Mouse (Mus musculus) heart, embryonic 13.5 days (tissue): ENCODE results near the gene Cfap70. TPM values are rescaled to one million over a fixed set of nuclear protein-coding genes. Genes with fewer than 3 reads are reported as not detected.

Source experiments
- ATAC-seq: fragments of 200-750 bp; cut with Nextera tagmentation; 2 replicates; pipeline ENCODE4 v1.8.0; 2017; ENCODE audit warnings: moderate TSS enrichment; ENCODE audit not compliant: insufficient number of reproducible peaks, low FRiP score, low TSS enrichment; ENCODE audit errors: extremely low read depth
- H3K27ac ChIP-seq: fragments of 300-500 bp; sonication (generic); replicated peaks from 2 replicates; pipeline ENCODE4 v1.5.1; 2015; ENCODE audit warnings: moderate library complexity, mild to moderate bottlenecking, inconsistent platforms
- H3K27me3 ChIP-seq: fragments of 300-500 bp; sonication (generic); replicated peaks from 2 replicates; pipeline ENCODE4 v1.6.1; 2015; ENCODE audit warnings: mild to moderate bottlenecking, inconsistent platforms
- H3K36me3 ChIP-seq: fragments of 300-500 bp; sonication (generic); 2 replicates; pipeline ENCODE4 v1.6.1; 2015; ENCODE audit warnings: mild to moderate bottlenecking, inconsistent platforms
- H3K4me1 ChIP-seq: fragments of 300-500 bp; sonication (generic); 2 replicates; pipeline ENCODE4 v1.6.1; 2015; ENCODE audit warnings: inconsistent platforms
- H3K4me2 ChIP-seq: fragments of 300-500 bp; sonication (generic); 2 replicates; pipeline ENCODE4 v1.6.1; 2015; ENCODE audit warnings: inconsistent platforms, mild to moderate bottlenecking, moderate library complexity
- H3K4me3 ChIP-seq: fragments of 300-500 bp; sonication (generic); 2 replicates; pipeline ENCODE4 v1.5.1; 2015; ENCODE audit warnings: moderate library complexity, mild to moderate bottlenecking, inconsistent platforms
- H3K9ac ChIP-seq: fragments of 300-500 bp; sonication (generic); 2 replicates; pipeline ENCODE4 v1.6.1; 2015; ENCODE audit warnings: inconsistent platforms, mild to moderate bottlenecking, moderate library complexity
- H3K9me3 ChIP-seq: fragments of 300-500 bp; sonication (generic); 2 replicates; pipeline ENCODE4 v1.6.1; 2016; ENCODE audit warnings: inconsistent platforms
- WGBS: fragments of 180-500 bp; shearing (Covaris S2); methylation state at CpG from one replicate; pipeline ENCODE4 v1.1.7; 2015; ENCODE audit warnings: mixed read lengths; 5-methylcytosine and 5-hydroxymethylcytosine counted together
- polyA plus RNA-seq: library from polyadenylated mRNA; unstranded; fragments of >200 nt; fragmentation: Nextera tagmentation; extraction: Ambion mirVana; gene quantifications from 2 replicates; pipeline ENCODE4 v1.2.1, GENCODE M21; 2015

Gene Cfap70
- 0.09 TPM in 1 of 2 replicates, not detected in the other for polyA plus RNA-seq

DNA sequence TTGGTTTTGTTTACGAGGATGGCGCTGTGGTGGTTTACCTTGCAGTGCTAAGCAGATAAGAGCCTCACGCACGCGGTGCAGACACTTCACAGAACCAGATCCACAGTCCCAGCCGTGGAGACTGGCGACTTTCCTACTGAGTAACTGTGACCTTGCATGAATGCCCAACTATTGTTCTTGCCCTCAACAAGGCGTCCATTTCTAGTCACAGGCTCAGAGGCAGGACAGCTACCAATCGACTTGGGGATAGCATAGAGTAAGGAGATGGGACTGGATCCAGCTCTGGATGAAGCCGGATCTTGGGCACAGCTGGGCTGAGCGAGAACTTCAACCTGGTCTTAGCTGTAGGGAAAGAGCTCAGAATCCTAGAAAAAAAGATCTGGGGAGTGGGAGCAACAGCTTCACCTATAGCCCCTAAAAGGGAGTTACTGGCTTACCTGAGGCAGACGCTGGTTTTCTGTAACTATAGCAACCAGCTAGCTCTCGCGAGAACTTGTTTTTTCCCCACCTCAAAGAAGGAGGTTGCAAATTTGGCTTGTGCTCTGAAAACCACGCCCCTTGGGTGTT is at the start of gene Cfap70:
Cfap70 (minus strand) TSS at position 462 of the 567 bp plus-strand sequence.
- Histone ChIP-seq H3K36me3 (peaks cover 22% of the 10 kb centered on the region), H3K27me3 (no peaks in the 10 kb centered on the region), H3K9ac (peak within 1 kb of the TSS; percentile 74), H3K9me3 (no peaks in the 10 kb centered on the region), H3K4me1 (peaks cover 9% of the 10 kb centered on the region; the same call in 1 of the 2 replicates), H3K4me2 (peak within 1 kb of the TSS; percentile 80), H3K27ac (0 out of 2 replicates have a peak within 1 kb of the TSS, but pooled peaks have one; percentile 9), H3K4me3 (peak within 1 kb of the TSS; percentile 48)
- ATAC-seq: peak; percentile 61
- WGBS: under 1% methylated on average over 15 of the region's 15 CpGs

DNA sequence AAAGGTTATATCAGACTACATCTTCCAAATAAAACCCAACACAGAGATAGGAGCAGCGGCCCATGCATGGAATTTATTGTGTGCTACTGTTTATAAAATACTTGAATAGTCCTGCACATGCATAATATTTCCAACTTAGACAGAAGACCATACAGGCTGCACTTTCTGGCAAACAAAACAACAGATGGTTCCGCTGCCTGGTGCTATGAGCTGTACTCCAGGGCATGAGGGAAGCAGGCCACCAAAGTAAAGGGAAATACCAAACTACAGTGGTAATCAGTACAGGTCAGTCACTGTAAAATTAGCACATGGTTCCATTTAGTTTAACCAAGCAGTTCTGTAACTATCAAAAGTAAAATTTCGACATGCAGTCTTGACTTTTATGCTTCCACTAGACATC is 48.0 kb upstream of the Cfap70 start:
- Histone ChIP-seq H3K36me3 (peaks cover 58% of the 10 kb centered on the region), H3K4me3 (no peak overlapping the region), H3K9ac (no peak overlapping the region), H3K27ac (no peak overlapping the region), H3K9me3 (no peaks in the 10 kb centered on the region), H3K27me3 (no peaks in the 10 kb centered on the region), H3K4me1 (no peaks in the 10 kb centered on the region), H3K4me2 (no peak overlapping the region)
- WGBS: 91% methylated on average over 3 of the region's 3 CpGs
- ATAC-seq: no peak

DNA sequence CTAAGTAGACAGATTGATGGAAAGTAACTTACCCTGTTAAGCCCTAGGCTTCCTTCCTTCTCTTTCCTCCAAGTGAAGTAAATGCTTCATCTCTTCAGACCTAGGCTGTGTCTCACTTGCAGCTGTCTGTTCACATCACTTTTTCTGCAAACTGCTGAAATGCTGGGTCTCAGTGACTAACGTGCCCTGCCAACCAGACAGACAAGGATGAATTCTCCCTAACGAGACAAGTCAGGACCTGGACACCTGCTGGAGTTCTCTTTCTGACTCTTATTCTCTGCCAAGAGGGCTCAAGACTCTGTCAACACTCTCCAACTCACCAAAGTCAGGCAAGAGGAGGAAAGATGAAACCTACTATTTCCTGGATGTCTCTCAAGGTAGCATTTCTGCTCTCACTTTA is 44.6 kb upstream of the Cfap70 start, which contains the start of gene Mss51:
Mss51 (minus strand) TSS at position 299 of the 400 bp plus-strand sequence.
- no peak within 1 kb of the TSS for H3K4me3 ChIP-seq
- H3K9me3 ChIP-seq: no peaks in the 10 kb centered on the region
- no peak for ATAC-seq
- WGBS: 53% methylated on average over 2 of the region's 2 CpGs
- H3K27ac ChIP-seq: no peak within 1 kb of the TSS
- H3K4me2 ChIP-seq: no peak within 1 kb of the TSS
- H3K9ac ChIP-seq: no peak within 1 kb of the TSS
- peaks cover 69% of the 10 kb centered on the region for H3K36me3 ChIP-seq
- no peaks in the 10 kb centered on the region for H3K27me3 ChIP-seq
- no peaks in the 10 kb centered on the region for H3K4me1 ChIP-seq

DNA sequence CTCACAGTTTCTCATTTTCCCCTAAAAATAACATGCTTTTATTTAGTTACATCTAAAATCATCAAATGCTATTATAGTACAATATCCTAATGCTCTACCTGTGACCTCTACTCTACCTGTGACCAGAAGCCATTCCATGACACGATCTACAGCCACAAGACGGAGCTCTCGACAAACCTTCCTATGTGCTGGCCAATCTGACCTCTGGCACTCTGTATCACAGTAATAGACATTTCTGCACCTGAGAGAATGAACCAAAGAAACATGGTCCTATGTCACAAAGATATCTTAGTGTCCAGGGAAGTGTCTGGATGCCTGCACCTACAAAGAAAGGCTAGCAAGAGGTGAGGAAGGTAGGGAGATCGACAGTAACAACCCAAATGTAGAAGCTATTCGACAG is 34.0 kb upstream of the Cfap70 start:
- Histone ChIP-seq H3K36me3 (peaks cover 59% of the 10 kb centered on the region), H3K9ac (no peak overlapping the region), H3K4me3 (no peak overlapping the region), H3K27me3 (no peaks in the 10 kb centered on the region), H3K4me1 (0 out of 2 replicates have a peak, but pooled peaks cover 2% of the 10 kb centered on the region), H3K9me3 (no peaks in the 10 kb centered on the region), H3K27ac (no peak overlapping the region), H3K4me2 (no peak overlapping the region)
- 93% methylated on average over 5 of the region's 5 CpGs for WGBS
- ATAC-seq: no peak

- H3K9ac ChIP-seq: no peak overlapping the region
- ATAC-seq: no peak
Measured at GRCm38 (mm10) chr14:20482051-20482751, 30.2 kb upstream of the Cfap70 start.

GRCm38 (mm10) chr14:20481211-20481610 is 29.2 kb upstream of the Cfap70 start:
- H3K27ac ChIP-seq: no peak overlapping the region
- no peaks in the 10 kb centered on the region for H3K9me3 ChIP-seq
- H3K9ac ChIP-seq: no peak overlapping the region
- peaks cover 31% of the 10 kb centered on the region for H3K36me3 ChIP-seq
- H3K4me1 ChIP-seq: peaks cover 25% of the 10 kb centered on the region
- H3K27me3 ChIP-seq: no peaks in the 10 kb centered on the region
- WGBS: 19% methylated on average over 5 of the region's 5 CpGs
- no peak overlapping the region for H3K4me2 ChIP-seq
- no peak overlapping the region for H3K4me3 ChIP-seq
- ATAC-seq: no peak

More at GRCm38 (mm10) chr14:20482051-20482751, 30.2 kb upstream of the Cfap70 start:
- H3K27ac ChIP-seq: no peak overlapping the region
- H3K4me2 ChIP-seq: no peak overlapping the region
- WGBS: 85% methylated on average over 7 of the region's 7 CpGs
- peaks cover 21% of the 10 kb centered on the region for H3K4me1 ChIP-seq
- H3K4me3 ChIP-seq: no peak overlapping the region
- no peaks in the 10 kb centered on the region for H3K9me3 ChIP-seq
- H3K27me3 ChIP-seq: no peaks in the 10 kb centered on the region
- H3K36me3 ChIP-seq: peaks cover 38% of the 10 kb centered on the region

DNA sequence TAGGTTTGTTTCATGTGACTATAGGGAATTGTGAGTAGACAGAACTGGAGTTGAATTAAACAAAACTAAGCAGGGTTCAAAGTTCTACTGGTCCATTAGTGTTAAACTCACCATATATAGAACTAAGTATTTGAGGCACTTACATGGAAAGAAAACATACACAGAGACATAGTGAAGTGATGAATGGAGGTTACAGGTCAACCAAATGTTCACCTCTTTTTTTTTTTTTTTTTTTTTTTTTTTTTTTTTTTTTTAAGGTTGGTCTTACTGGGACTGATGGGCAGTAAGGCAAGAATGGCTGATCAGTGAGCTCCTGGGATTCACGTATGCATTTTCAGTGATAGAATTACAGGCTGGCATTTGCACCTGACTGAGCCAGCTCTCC is 28.2 kb upstream of the Cfap70 start:
- WGBS: 60% methylated on average over 1 of the region's 1 CpGs
- no peaks in the 10 kb centered on the region for H3K27me3 ChIP-seq
- peaks cover 32% of the 10 kb centered on the region for H3K36me3 ChIP-seq
- H3K9me3 ChIP-seq: no peaks in the 10 kb centered on the region
- peak overlapping the region; percentile 73 for H3K4me3 ChIP-seq
- peak overlapping the region; percentile 87 for H3K9ac ChIP-seq
- peak overlapping the region; percentile 86 for H3K4me2 ChIP-seq
- H3K27ac ChIP-seq: peak overlapping the region; percentile 81; the same call in 1 of the 2 replicates
- H3K4me1 ChIP-seq: peaks cover 25% of the 10 kb centered on the region
- ATAC-seq: no peak

GRCm38 (mm10) chr14:20479291-20480194 is 27.5 kb upstream of the Cfap70 start, which contains the start of gene Anxa7:
Gene Anxa7, minus strand, starts transcription at chr14:20480133.
- Histone ChIP-seq H3K4me1 (peaks cover 25% of the 10 kb centered on the region), H3K36me3 (peaks cover 25% of the 10 kb centered on the region)
- under 1% methylated on average over 48 of the region's 48 CpGs for WGBS

GRCm38 (mm10) chr14:20478801-20479200 is 26.8 kb upstream of the Cfap70 start:
- peak overlapping the region; percentile 73 for H3K4me3 ChIP-seq
- WGBS: 7% methylated on average over 7 of the region's 7 CpGs

More at GRCm38 (mm10) chr14:20479291-20480194, 27.5 kb upstream of the Cfap70 start, which contains the start of gene Anxa7:
- H3K4me2 ChIP-seq: peak within 1 kb of the TSS; percentile 86
- ATAC-seq: peak; percentile 77
- peak within 1 kb of the TSS; percentile 87 for H3K9ac ChIP-seq
- peak within 1 kb of the TSS; percentile 81 for H3K27ac ChIP-seq
- H3K27me3 ChIP-seq: no peaks in the 10 kb centered on the region
- peak within 1 kb of the TSS; percentile 73 for H3K4me3 ChIP-seq
- no peaks in the 10 kb centered on the region for H3K9me3 ChIP-seq

DNA sequence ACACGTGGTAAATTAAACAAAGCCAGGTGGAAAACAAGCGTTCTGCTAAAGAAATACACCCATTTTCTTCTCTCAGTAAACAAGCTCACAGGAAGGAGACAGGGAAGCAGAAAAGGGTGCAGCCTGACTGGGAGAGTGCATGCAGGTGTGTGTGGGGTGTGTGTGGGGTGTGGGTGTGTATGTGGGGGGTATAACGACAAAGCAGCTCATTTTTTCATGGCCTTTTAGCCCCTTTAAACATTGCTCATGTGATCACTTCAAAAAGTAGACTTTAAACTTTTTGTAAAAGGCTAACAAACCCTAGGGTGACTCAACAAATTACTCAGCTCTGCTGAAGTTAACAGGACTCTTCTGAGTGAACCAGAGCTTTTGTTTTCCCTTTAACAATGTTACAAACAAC is 26.4 kb upstream of the Cfap70 start:
- H3K27ac ChIP-seq: peak overlapping the region; percentile 81
- no peak for ATAC-seq
- H3K36me3 ChIP-seq: peaks cover 14% of the 10 kb centered on the region
- H3K27me3 ChIP-seq: no peaks in the 10 kb centered on the region
- 57% methylated on average over 3 of the region's 3 CpGs for WGBS
- peak overlapping the region; percentile 86 for H3K4me2 ChIP-seq
- H3K4me1 ChIP-seq: peaks cover 25% of the 10 kb centered on the region
- H3K9ac ChIP-seq: peak overlapping the region; percentile 87
- H3K9me3 ChIP-seq: no peaks in the 10 kb centered on the region
- H3K4me3 ChIP-seq: peak overlapping the region; percentile 73

More at GRCm38 (mm10) chr14:20478801-20479200, 26.8 kb upstream of the Cfap70 start:
- no peaks in the 10 kb centered on the region for H3K27me3 ChIP-seq
- peak overlapping the region; percentile 86 for H3K4me2 ChIP-seq
- peak overlapping the region; percentile 81 for H3K27ac ChIP-seq
- H3K4me1 ChIP-seq: peaks cover 25% of the 10 kb centered on the region
- H3K36me3 ChIP-seq: peaks cover 18% of the 10 kb centered on the region
- ATAC-seq: 0 out of 2 replicates have a peak, but pooled peaks have one; percentile 56
- no peaks in the 10 kb centered on the region for H3K9me3 ChIP-seq
- peak overlapping the region; percentile 87 for H3K9ac ChIP-seq
